Comparison of ENCODE assay signal across 9 mouse cellular contexts in the genomic region with DNA sequence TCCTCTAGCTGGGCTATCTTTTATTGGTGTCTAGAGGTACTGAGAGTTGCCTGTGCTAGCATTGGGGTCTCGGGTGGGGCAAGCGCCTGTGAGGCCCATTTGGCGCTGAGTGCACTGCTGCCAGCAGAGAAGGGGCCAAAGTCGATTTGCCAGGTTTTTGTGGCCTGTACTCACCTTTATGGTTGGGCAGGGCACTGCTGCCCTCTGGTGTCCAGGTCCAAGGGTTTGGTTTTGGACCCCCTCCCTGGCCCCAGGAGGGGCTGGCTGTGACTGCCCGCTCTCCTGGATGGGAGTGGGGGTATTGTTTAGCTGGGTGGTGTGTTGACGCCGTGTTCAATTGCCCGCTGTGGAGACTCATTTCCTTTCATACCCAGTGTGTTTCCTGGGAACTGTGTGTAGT. TPM values are rescaled to one million over a fixed set of nuclear protein-coding genes. Genes with fewer than 3 reads are reported as not detected.
DNase-seq lines count a peak whose midpoint lies in the region; ATAC-seq lines count a peak whose summit lies in the region.
"Had no signal": no experiment of that assay in that cellular context is flagged by ENCODE, and none has a peak within 500 bp of the region (broad histone marks: within the 10 kb centered on the region; RNA-seq: fewer than 3 reads in every experiment).

No protein-coding gene starts in this region.

- intact Hi-C loops in heart, postnatal 10 days (cut with DNase I) = no loop called here

- H3K36me3 ChIP-seq in heart, embryonic 12.5 days = peaks cover 56% of the 10 kb centered on the region
- peaks cover 25% of the 10 kb centered on the region for H3K36me3 ChIP-seq in hindbrain, embryonic 12.5 days
- H3K36me3 ChIP-seq in liver, embryonic 13.5 days = peaks cover 62% of the 10 kb centered on the region

- peak overlapping the region; percentile 80 for H3K4me3 ChIP-seq in heart, embryonic 12.5 days
- H3K4me3 ChIP-seq in hindbrain, embryonic 12.5 days = peak overlapping the region; percentile 79; the same call in 1 of the 2 replicates
- peak overlapping the region; percentile 91 for H3K4me3 ChIP-seq in liver, embryonic 13.5 days (replicated peaks)

- no peaks in the 10 kb centered on the region for H3K9me3 ChIP-seq in heart, embryonic 12.5 days (replicated peaks)
- no peaks in the 10 kb centered on the region for H3K9me3 ChIP-seq in hindbrain, embryonic 12.5 days (replicated peaks)
- no peaks in the 10 kb centered on the region for H3K9me3 ChIP-seq in liver, embryonic 13.5 days (replicated peaks)

- H3K27ac ChIP-seq in heart, embryonic 12.5 days (ENCODE audit: poor library complexity, severe bottlenecking) = no peak overlapping the region
- H3K27ac ChIP-seq in hindbrain, embryonic 12.5 days = no peak overlapping the region
- peak overlapping the region; percentile 74 for H3K27ac ChIP-seq in liver, embryonic 13.5 days
- H3K27ac ChIP-seq: macrophage had no signal

- DNase-seq in heart, postnatal 10 days = no peak
- DNase-seq in MN1 (ENCODE audit: low spot score) = peak; percentile 40
- no peak for DNase-seq in liver, embryonic 13.5 days
- no peak for DNase-seq in ovary, adult 18-20 months (ENCODE audit: low spot score)
- DNase-seq in layer of hippocampus, adult 9-10 months (ENCODE audit: low spot score) = no peak
- no peak for DNase-seq in layer of hippocampus, postnatal 14 days (ENCODE audit: low spot score in 2 of 2)

- 67% methylated on average over 8 of the region's 8 CpGs for WGBS in heart, embryonic 12.5 days
- WGBS in hindbrain, embryonic 12.5 days = 70% methylated on average over 8 of the region's 8 CpGs
- 72% methylated on average over 8 of the region's 8 CpGs for WGBS in liver, embryonic 13.5 days (ENCODE audit: insufficient replicate concordance)

- peaks cover 33% of the 10 kb centered on the region for H3K4me1 ChIP-seq in heart, embryonic 12.5 days (replicated peaks)
- H3K4me1 ChIP-seq in hindbrain, embryonic 12.5 days = peaks cover 38% of the 10 kb centered on the region
- H3K4me1 ChIP-seq in liver, embryonic 13.5 days (replicated peaks) = peaks cover 61% of the 10 kb centered on the region

- no peak for ATAC-seq in heart, embryonic 12.5 days (ENCODE audit: insufficient number of reproducible peaks, low FRiP score)
- no peak for ATAC-seq in hindbrain, embryonic 12.5 days (ENCODE audit: low FRiP score)
- ATAC-seq in liver, embryonic 13.5 days (ENCODE audit: low read depth) = no peak

- H3K27me3 ChIP-seq in heart, embryonic 12.5 days (replicated peaks) = no peaks in the 10 kb centered on the region
- H3K27me3 ChIP-seq in hindbrain, embryonic 12.5 days = no peaks in the 10 kb centered on the region
- no peaks in the 10 kb centered on the region for H3K27me3 ChIP-seq in liver, embryonic 13.5 days

- peak overlapping the region; percentile 91 for H3K9ac ChIP-seq in heart, embryonic 12.5 days
- H3K9ac ChIP-seq in hindbrain, embryonic 12.5 days = peak overlapping the region; percentile 13; the same call in 1 of the 2 replicates
- H3K9ac ChIP-seq in liver, embryonic 13.5 days = peak overlapping the region; percentile 88

- peak overlapping the region; percentile 99 for H3K4me2 ChIP-seq in heart, embryonic 12.5 days
- H3K4me2 ChIP-seq in hindbrain, embryonic 12.5 days (replicated peaks) = peak overlapping the region; percentile 94
- H3K4me2 ChIP-seq in liver, embryonic 13.5 days = peak overlapping the region; percentile 97

RNA-seq across cellular contexts. Expression of a gene that starts 2.7 kb away (rescaled TPM):
- polyA plus RNA-seq in heart, embryonic 12.5 days (2016; fragmentation: Nextera tagmentation; extraction: Ambion mirVana) = 88.4 and 91.2 TPM in 2 replicates
- total RNA-seq in heart, postnatal 10 days (2021) = 10 to 100 TPM; 21.6 to 23.3 TPM
- 95.7 and 99.9 TPM in 2 replicates for polyA plus RNA-seq in hindbrain, embryonic 12.5 days (2016; fragmentation: Nextera tagmentation; extraction: Ambion mirVana)
- 121 and 131 TPM in 2 replicates for polyA plus RNA-seq in liver, embryonic 13.5 days (2015; fragmentation: Nextera tagmentation; extraction: Ambion mirVana)
- 1 to 10 TPM; 2.4 to 5.0 TPM for total RNA-seq in layer of hippocampus, postnatal 14 days (2021)

RNA-seq across cellular contexts. Expression of a gene that starts 5.7 kb away (rescaled TPM):
- not detected in 2 replicates for polyA plus RNA-seq in heart, embryonic 12.5 days (2016; fragmentation: Nextera tagmentation; extraction: Ambion mirVana)
- not detected for total RNA-seq in heart, postnatal 10 days (2021)
- not detected in 2 replicates for polyA plus RNA-seq in hindbrain, embryonic 12.5 days (2016; fragmentation: Nextera tagmentation; extraction: Ambion mirVana)
- polyA plus RNA-seq in liver, embryonic 13.5 days (2015; fragmentation: Nextera tagmentation; extraction: Ambion mirVana) = not detected in 2 replicates
- not detected for total RNA-seq in layer of hippocampus, postnatal 14 days (2021)
- polyA plus RNA-seq: macrophage had no signal

RNA-seq across cellular contexts. Expression of a gene that starts 13.2 kb away (rescaled TPM):
- 59.1 and 60.0 TPM in 2 replicates for polyA plus RNA-seq in heart, embryonic 12.5 days (2016; fragmentation: Nextera tagmentation; extraction: Ambion mirVana)
- 10 to 100 TPM; 67.0 to 81.9 TPM for total RNA-seq in heart, postnatal 10 days (2021)
- polyA plus RNA-seq in hindbrain, embryonic 12.5 days (2016; fragmentation: Nextera tagmentation; extraction: Ambion mirVana) = 37.1 and 37.2 TPM in 2 replicates
- 24.9 and 27.1 TPM in 2 replicates for polyA plus RNA-seq in liver, embryonic 13.5 days (2015; fragmentation: Nextera tagmentation; extraction: Ambion mirVana)
- 1 to 10 TPM; 5.1 to 9.1 TPM for total RNA-seq in layer of hippocampus, postnatal 14 days (2021)

RNA-seq across cellular contexts. Expression of a gene that starts 20.0 kb away (rescaled TPM):
- 34.3 and 37.1 TPM in 2 replicates for polyA plus RNA-seq in heart, embryonic 12.5 days (2016; fragmentation: Nextera tagmentation; extraction: Ambion mirVana)
- total RNA-seq in heart, postnatal 10 days (2021) = 10 to 100 TPM; 42.4 to 44.9 TPM
- 75.3 and 86.9 TPM in 2 replicates for polyA plus RNA-seq in hindbrain, embryonic 12.5 days (2016; fragmentation: Nextera tagmentation; extraction: Ambion mirVana)
- polyA plus RNA-seq in liver, embryonic 13.5 days (2015; fragmentation: Nextera tagmentation; extraction: Ambion mirVana) = 6.1 and 7.1 TPM in 2 replicates
- 10 to 100 TPM; 79.7 to 84.5 TPM for total RNA-seq in layer of hippocampus, postnatal 14 days (2021)

RNA-seq across cellular contexts. Expression of a gene that starts 29.2 kb away (rescaled TPM):
- polyA plus RNA-seq in heart, embryonic 12.5 days (2016; fragmentation: Nextera tagmentation; extraction: Ambion mirVana) = 8.6 and 9.5 TPM in 2 replicates
- 10 to 100 TPM; 11.6 to 12.7 TPM for total RNA-seq in heart, postnatal 10 days (2021)
- polyA plus RNA-seq in hindbrain, embryonic 12.5 days (2016; fragmentation: Nextera tagmentation; extraction: Ambion mirVana) = 2.3 and 2.5 TPM in 2 replicates
- 2.3 and 2.7 TPM in 2 replicates for polyA plus RNA-seq in liver, embryonic 13.5 days (2015; fragmentation: Nextera tagmentation; extraction: Ambion mirVana)
- 1 to 10 TPM; 6.2 to 7.4 TPM for total RNA-seq in layer of hippocampus, postnatal 14 days (2021)

Comparison
In these comparisons a context has a peak if more than half of its experiments do, and no peak if none do; other contexts are left out.
1. H3K9ac ChIP-seq: peak in every context shown above with its lines; median percentile 91 in heart, embryonic 12.5 days; 88 in liver, embryonic 13.5 days; 13 in hindbrain, embryonic 12.5 days.